Mouse (Mus musculus): ENCODE results near the gene Lrmda.

Lrmda gene

DNA sequence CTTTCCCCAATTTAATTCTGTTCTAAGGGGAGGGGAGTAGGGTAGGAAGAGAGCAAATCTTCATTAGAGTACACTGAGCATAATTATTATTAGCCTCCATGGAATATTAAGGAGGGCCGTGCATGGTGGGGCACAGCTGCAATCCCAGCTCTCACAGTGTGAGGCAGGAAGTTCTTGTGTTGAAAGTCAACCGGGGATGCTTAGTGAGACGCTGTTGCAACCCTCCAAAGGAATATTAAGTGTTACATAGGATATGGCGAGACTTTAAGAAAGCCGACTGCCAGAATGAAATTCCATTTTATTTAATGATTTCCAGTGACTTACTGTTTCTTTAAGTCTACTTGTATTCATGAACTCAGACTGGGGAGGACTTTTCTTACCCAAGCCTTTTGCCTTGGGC is 23.9 kb downstream of the Lrmda start:
- no peak for DNase-seq (ENCODE audit: low spot score)

DNA sequence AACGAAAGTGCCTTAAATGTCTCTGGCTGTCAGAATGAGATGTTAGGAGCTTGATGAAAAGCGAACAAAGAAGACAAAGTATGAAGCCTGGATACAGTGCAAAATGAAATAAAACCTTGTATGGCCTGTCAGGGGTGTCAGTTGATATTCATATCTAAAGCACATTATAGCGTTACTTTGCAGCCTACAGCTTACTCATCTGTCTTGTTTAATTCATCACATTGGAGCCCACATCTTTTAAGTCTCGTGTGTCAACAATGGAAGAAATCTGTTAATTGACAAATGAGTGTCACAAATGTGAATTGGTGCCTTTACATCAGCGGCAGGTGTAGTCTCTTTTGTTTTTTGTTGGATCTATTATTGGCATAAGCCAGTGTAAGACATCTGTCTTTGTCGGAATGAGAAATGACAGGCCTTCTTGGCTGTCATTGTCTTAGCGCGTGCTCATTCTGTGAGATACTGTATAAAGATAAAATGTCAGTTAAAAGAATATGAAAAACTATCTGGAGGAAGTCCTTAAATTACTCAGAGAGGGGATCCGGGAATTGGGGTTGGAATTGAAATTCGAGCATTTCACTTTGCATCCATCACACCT is 26.8 kb downstream of the Lrmda start:
- no peak for DNase-seq (ENCODE audit: low spot score)

DNA sequence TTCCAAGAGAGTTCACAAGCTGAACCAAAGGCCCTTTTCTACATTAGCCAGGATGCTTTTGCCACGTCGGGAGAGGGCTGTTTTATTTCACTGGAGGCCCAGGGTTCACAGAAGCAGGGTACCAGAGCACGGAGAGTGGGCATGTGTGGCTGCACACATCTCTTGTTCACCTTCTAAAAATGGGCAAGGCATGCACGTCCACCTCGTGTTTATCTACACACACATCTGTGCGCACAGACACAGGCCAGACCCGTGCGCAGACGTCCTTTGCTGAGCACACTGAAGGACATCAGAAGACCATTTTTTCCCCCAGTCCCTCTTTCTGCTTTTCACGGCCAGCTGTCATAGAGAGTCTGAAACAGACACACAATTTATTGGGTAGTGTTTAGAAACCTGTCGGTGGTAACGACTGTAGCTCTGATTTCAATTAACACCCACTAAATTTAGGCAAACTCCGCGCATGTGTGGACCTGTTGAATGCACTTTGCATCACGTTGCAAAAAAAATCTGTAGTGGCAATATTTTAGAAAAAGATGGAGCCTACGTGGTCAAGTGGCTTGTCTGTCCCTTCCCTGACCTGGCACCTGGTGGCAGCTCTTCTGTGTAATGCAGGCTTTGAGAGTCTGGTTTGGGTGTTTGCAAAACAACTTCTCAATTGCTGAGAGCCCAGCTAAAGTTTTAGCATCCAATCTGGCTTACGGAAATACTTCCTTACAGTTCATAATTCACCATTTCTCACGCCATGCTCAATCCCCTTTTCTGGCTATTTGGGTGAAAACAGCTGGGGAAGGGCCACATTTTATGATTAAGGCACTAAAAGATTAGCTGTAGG is 28.8 kb downstream of the Lrmda start:
- DNase-seq (ENCODE audit: low spot score) = no peak

- DNase-seq (ENCODE audit: low spot score) = no peak
Observed at GRCm38 (mm10) chr14:22048900-22049199, 29.3 kb downstream of the Lrmda start.

GRCm38 (mm10) chr14:22049282-22049681 is 29.8 kb downstream of the Lrmda start:
- DNase-seq (ENCODE audit: low spot score) = no peak

- DNase-seq (ENCODE audit: low spot score) = peak; percentile 70
Observed at GRCm38 (mm10) chr14:22051941-22052664, 32.6 kb downstream of the Lrmda start.

GRCm38 (mm10) chr14:22055630-22056029 is 36.1 kb downstream of the Lrmda start:
- no peak for DNase-seq (ENCODE audit: low spot score)

- DNase-seq (ENCODE audit: low spot score) = no peak
Observed at GRCm38 (mm10) chr14:22056246-22056645, 36.7 kb downstream of the Lrmda start.

DNA sequence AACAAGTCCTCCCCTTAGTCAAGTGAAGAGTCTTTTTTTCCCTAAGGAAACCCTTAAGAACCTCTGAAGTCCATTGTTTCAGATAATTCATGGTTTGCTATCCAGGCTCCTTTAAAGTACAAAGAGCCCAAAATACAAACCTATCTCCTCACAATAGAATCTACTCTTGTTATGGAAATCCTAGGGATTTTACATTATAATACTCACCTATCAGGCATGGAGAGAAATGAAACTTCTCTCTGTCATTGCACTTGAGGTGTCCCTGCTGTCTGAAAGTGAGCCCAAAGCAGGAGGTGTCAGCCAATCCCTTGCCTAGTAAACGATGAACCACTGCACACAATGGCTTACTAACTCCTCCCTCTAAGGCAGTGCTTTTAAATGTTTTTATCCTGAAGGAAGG is 39.2 kb downstream of the Lrmda start:
- DNase-seq (ENCODE audit: low spot score) = no peak

DNA sequence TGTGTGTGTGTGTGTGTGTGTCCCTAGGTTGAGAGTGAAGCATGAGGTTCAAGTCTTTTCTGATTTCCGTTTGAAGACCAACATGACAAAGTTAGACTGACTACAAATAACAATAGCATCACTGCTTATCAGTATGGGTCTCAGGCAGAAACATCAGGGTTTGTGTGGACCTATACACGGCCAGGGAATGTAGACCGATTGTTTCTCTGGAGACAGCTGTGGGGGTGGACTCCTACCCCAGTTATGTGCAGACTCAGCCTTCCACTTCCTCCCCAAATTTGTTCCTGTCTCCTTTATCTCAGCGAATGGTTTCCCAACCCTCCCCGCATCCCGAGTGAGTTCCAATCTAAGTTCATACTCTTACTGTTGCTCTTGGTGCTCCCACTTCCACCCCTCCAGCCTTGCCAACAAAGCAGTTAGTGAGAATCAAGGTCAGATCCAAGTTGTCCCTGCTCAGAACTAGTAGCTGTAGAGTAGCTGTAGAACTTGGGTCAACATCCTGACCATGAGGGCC is 39.9 kb downstream of the Lrmda start:
- no peak for DNase-seq (ENCODE audit: low spot score)

GRCm38 (mm10) chr14:22060787-22061186 is 41.3 kb downstream of the Lrmda start:
- DNase-seq (ENCODE audit: low spot score) = no peak

DNA sequence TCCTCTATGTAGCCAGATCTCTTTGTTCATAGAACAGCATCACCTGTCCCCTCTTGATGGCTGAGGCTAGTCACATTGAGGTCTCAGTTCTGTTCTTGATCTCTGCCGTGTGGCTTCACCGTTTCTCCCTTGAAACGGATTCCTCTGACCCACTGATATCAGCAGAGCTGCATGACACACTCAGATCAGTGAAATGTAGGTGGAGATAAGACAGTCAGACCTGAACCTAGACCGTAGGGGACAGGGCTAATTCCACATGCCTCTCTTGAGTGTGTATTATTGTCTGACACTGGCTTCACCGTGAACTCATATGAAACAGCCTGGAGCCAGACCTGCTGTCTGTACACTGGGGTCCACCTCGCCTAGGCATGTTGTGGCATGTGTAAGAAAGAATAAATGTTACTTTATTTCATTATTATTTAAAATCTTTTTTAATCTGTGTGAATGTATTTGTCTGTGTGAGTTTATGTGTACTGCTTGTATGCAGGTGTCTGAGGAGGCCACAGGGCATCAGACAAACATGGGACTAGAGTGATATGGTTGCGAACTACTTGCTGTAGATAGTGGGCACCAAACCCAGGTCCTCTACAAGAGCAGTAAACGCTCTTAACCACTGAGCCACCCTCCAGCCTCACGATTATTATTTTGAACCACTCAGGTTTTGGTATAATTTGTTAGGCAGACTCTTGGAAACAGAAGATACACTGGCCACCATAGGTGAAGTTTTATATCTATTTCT is 42.8 kb downstream of the Lrmda start:
- DNase-seq (ENCODE audit: low spot score) = no peak

DNA sequence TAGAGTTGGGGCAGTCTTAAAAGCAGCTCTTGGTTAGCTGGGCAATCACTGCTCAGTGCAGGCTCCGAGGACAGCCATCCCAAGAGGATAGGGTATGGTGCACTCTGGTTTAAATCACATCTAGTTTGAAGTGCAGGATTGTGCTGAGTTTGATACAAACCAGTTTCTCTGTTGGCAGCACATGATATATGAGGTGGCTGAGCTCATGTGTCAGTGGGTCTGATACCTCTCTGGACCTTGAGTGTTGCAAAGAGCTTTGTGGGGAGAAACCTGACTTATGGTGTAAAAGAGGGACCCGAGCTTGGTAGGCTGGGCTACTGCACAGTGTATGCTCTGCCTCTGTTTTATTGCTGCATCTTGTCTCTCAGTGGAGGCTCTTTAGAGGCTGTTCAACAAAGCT is 49.7 kb downstream of the Lrmda start:
- DNase-seq (ENCODE audit: low spot score) = no peak

- DNase-seq (ENCODE audit: low spot score) = no peak
Observed at GRCm38 (mm10) chr14:22073385-22073784, 53.9 kb downstream of the Lrmda start.

DNA sequence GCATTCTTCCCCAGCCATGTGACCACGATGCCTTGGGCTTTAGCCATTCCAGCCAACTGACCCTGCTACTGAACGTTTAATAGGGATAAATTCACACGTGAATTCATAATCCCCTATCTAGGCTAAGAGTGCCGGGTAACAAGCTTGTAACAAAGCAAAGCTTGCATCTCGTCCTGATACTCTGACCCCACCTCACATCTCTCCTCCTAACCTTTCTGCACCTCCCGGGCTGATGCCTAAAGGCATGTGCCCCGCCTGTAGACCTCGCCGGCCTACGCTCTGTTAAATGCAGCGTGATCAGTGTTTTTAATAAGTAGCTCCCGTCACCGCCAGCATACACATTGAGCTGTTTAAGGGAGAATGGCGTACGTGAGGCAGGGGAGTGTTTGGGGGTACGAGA is 54.7 kb downstream of the Lrmda start:
- DNase-seq (ENCODE audit: low spot score) = no peak

GRCm38 (mm10) chr14:22083931-22084330 is 64.4 kb downstream of the Lrmda start:
- no peak for DNase-seq (ENCODE audit: low spot score)

DNA sequence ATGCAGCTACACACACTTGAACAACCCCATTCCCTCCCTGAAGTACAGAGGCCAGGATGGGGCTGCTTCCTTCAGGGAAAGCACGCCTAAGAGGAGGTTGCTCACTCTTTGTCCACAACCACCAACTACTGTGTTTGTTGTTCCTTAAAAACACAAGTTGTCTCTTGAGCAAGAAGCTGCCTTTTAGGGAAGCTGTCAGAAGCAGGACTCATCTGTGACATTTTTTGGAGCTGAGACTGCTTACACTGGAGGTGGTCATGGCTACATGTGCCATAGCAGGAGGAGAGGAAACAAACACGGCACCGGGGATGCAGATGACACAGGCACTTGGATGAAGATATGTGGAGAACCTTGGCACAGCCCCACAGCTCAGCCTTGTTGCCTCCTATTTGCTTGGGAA is 65.9 kb downstream of the Lrmda start:
- no peak for DNase-seq (ENCODE audit: low spot score)

GRCm38 (mm10) chr14:22088604-22089003 is 69.1 kb downstream of the Lrmda start:
- peak; percentile 82 for DNase-seq (ENCODE audit: low spot score)

DNA sequence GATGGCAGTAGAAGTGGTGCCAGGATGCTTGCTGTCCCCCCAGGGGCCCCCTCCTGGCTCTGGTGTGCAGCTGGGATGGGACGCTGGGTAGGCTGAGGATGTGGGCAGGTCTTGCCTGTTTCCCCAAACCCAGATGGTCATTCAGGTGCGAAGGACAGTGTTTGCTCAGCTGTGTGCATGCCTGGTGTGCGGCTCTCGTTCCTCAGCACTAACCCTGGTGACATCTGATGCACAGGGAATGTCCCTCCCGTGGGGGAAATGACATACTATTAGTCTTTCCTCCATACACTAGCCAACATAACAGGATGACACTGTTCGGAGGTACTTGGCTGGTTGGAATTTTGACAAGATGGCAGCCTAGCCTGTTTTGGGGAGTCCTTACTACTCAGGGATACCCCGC is 69.8 kb downstream of the Lrmda start:
- DNase-seq (ENCODE audit: low spot score) = no peak

DNA sequence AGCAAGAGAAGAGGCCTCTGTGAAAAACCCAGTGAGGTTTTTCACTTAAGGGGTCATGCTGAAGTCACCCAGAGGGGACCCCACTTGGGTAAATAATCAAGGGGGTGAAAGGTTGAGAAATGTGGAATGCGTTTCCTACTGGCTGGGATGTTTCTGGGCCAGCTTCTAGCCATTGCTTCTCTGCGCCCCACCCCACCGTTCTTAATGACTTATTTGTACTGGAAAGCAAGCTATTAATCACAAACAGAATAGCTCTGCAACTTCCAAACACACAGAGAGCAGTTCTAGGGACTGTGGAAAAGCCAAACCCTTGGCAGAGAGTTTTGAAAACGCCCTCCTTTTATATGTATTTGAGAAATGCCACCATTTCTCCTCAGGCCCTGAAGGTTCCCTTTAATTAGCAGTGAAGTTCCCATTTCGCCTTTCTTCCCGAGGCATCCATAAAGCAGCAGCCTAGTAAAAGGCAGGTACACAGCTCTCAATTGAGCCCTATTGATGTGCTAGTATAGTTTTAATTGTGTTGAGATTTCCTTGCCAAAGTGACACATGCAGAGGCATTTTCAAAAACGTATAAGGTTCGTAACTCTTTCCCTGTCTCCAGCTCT is 70.5 kb downstream of the Lrmda start:
- DNase-seq (ENCODE audit: low spot score) = peak; percentile 9

- peak; percentile 8 for DNase-seq (ENCODE audit: low spot score)
Observed at GRCm38 (mm10) chr14:22090778-22091211, 71.3 kb downstream of the Lrmda start.

DNA sequence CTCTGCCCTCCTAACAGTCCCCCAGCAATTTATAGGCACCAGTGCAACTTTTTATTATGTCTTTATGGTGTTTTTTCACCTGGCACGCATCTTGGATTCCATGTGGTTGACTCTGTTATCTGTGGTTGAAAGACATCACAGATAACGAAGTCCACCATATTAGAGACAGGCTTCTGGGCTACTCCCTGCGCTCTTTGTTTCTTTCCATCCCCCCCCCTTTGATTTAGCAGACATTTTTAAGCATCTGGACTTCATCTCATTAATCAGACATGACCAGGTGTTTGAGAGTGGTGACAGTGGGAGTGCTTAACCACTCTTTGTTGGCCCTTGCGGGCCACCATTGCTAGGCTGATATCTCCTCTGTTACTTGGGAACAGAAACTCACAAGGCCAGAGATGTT is 71.8 kb downstream of the Lrmda start:
- no peak for DNase-seq (ENCODE audit: low spot score)
